Mouse (Mus musculus): Measurements from ENCODE around the gene Cacna1i. TPM values are rescaled to one million over a fixed set of nuclear protein-coding genes. Genes with fewer than 3 reads are reported as not detected.

Gene Cacna1i
- polyA plus RNA-seq, 1 experiment from 2014 or later: 0.32 TPM

DNA sequence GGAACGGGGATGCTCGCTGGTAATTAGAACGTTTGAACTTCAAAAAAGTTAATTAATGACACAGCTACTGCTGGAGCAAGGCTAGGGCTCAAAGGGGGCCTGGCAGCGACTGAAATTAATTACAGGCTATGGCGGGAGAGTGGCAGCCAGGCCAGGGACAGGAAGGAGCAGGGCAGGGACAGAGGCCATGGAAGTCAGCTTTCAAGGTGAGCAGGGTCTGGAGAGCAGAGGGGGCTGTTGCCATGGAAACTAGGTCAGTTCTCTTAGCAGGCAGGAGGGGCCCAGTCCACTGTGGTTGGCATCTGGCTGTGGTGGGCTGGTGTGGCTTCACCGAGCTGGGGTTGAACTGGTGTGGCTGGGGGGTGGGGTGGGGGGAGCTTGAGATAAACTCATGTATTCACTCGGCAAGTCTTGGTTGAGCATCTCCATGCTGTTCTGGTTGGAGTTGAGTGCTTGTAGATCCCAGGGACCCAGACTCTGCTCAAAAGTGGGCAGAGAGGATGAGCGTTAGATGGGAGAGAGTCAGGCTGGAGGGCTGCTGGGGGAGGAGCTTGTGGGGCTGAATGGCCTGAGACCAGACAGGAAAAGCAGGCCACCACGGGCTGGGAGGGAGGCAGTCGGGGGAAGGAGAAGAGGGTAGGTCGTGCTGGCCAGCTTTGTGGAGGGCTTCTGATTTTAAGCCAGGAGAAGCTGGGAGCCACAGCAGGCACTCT is 31.7 kb downstream of the Cacna1i start:
- no peaks in the 10 kb centered on the region for H3K36me3 ChIP-seq
- WGBS: 18% methylated on average over 11 of the region's 11 CpGs
- no peak overlapping the region for H3K9ac ChIP-seq (replicated peaks)
- no peak overlapping the region for H3K4me3 ChIP-seq (replicated peaks)
- no peaks in the 10 kb centered on the region for H3K27me3 ChIP-seq
- peaks cover 46% of the 10 kb centered on the region for H3K4me1 ChIP-seq (replicated peaks)
- peak; percentile 31; the same call in 1 of the 2 replicates for ATAC-seq
- H3K27ac ChIP-seq: no peak overlapping the region
- no peaks in the 10 kb centered on the region for H3K9me3 ChIP-seq
- no peak overlapping the region for H3K4me2 ChIP-seq (replicated peaks)

DNA sequence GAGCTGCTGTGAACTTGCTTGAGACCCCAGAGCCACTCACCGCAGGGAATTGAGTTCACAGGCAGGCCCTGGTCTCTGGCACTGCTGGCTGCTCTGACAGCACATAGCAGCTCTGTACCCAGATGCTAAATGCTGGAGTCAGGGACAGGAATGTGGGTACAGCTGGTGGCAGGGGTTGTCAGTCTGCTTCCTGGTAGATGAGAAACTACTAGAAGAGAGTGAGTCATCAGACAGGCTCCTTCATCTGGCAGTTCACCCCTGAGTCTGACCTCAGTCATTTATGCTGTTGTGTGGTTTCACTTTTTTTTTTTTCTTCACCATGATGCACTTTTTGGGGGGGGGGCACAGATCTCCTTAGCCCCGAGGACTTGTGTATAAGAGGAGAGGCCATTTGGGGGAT is 32.3 kb downstream of the Cacna1i start:
- H3K9ac ChIP-seq (replicated peaks): no peak overlapping the region

DNA sequence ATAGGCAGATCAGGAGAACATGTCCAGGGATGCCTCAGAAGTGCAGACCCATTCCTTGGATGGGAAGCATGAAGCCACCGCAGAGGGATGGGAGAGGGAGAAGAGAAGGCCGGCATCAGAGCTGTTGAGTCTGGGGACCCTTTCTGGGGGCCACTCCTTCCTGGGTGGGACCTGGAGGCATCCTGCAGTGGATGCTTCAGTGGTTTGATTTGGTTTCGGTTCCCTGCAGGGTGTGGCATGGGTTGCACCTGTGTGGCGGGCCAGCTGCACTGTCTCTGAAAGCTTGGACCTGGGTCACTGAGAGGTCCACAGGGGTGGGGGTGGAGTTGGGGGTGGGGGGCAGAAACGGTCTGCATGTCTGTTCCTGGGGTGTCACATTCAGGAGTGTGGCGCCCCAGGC is 32.9 kb downstream of the Cacna1i start:
- Histone ChIP-seq H3K27ac (no peak overlapping the region), H3K4me1 (replicated peaks) (peaks cover 44% of the 10 kb centered on the region), H3K4me3 (replicated peaks) (no peak overlapping the region), H3K9ac (replicated peaks) (no peak overlapping the region), H3K9me3 (no peaks in the 10 kb centered on the region), H3K27me3 (no peaks in the 10 kb centered on the region), H3K36me3 (no peaks in the 10 kb centered on the region), H3K4me2 (replicated peaks) (no peak overlapping the region)
- 89% methylated on average over 6 of the region's 6 CpGs for WGBS
- ATAC-seq: no peak

More for the DNA sequence above, 32.3 kb downstream of the Cacna1i start:
- H3K27me3 ChIP-seq: no peaks in the 10 kb centered on the region
- no peaks in the 10 kb centered on the region for H3K36me3 ChIP-seq
- H3K4me3 ChIP-seq (replicated peaks): no peak overlapping the region
- no peak overlapping the region for H3K4me2 ChIP-seq (replicated peaks)
- no peak overlapping the region for H3K27ac ChIP-seq
- WGBS: 73% methylated on average over 2 of the region's 2 CpGs
- H3K9me3 ChIP-seq: no peaks in the 10 kb centered on the region
- H3K4me1 ChIP-seq (replicated peaks): peaks cover 48% of the 10 kb centered on the region
- no peak for ATAC-seq

DNA sequence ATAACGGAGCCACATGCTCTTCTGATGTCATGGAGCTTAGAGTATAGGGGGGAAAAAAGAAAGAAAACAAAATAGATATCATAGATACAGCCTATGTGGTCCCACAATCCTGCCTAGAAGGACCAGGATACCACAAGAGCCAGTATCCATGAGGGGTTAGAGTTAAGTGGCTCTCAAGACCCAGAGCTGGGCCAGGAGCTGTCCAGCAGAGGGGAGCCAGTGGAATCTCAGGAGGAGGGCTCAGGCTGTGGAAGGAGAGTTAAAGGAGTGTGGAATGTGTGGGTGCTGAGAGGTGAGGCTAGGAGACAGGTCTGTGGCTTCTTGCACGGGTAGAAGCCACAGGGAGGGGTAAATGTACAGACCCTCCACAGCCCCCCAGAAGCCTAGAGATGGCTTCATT is 38.2 kb downstream of the Cacna1i start:
- H3K4me2 ChIP-seq (replicated peaks): no peak overlapping the region
- no peak overlapping the region for H3K27ac ChIP-seq
- H3K4me1 ChIP-seq (replicated peaks): peaks cover 13% of the 10 kb centered on the region
- no peak for ATAC-seq
- no peak overlapping the region for H3K4me3 ChIP-seq (replicated peaks)
- WGBS: 81% methylated on average over 2 of the region's 2 CpGs
- H3K36me3 ChIP-seq: no peaks in the 10 kb centered on the region
- H3K27me3 ChIP-seq: no peaks in the 10 kb centered on the region
- no peaks in the 10 kb centered on the region for H3K9me3 ChIP-seq
- H3K9ac ChIP-seq (replicated peaks): no peak overlapping the region

DNA sequence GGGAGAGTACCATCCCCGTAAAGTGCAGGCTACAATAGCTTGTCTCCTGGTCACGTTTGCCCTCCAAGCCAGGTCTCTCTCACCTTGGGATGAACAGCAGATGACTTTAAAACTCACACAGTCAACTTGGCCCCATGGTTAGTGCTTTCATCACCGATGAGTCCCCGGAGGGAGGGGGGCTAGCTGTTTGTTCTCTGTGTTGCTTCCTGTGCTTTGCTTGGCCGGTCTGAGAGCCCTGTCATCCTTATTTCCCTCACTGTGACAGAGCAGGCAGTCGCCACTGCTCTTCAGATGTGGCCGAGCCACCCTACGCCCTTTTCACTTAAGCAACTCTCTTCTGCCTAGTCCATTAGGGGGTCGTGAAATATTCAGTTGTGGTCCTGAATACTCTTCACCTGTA is 38.7 kb downstream of the Cacna1i start:
- 81% methylated on average over 9 of the region's 9 CpGs for WGBS
- Histone ChIP-seq H3K9ac (replicated peaks) (no peak overlapping the region), H3K27me3 (no peaks in the 10 kb centered on the region), H3K27ac (no peak overlapping the region), H3K9me3 (no peaks in the 10 kb centered on the region), H3K4me3 (replicated peaks) (no peak overlapping the region), H3K4me1 (replicated peaks) (peaks cover 13% of the 10 kb centered on the region), H3K4me2 (replicated peaks) (no peak overlapping the region), H3K36me3 (no peaks in the 10 kb centered on the region)
- ATAC-seq: no peak

DNA sequence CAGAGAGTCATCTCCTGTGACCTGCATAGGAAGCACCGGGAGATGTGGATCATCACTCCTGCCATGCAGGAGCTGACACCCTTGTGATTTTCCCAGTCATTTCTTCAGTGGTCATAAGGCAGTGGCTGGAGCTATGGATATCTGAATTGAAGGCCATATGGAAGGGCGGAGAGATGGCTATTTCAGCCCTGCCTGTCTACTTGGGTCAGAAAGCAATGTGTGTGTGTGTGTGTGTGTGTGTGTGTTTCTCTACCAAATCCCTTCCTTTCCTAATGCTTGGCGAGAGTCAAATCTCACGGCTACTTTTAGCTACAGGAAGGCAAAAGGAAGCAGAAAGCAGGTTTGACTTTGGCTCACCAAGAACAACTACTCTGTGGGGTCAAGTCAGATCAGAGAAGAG is 39.9 kb downstream of the Cacna1i start:
- Histone ChIP-seq H3K27me3 (no peaks in the 10 kb centered on the region), H3K4me1 (replicated peaks) (peaks cover 13% of the 10 kb centered on the region), H3K9me3 (no peaks in the 10 kb centered on the region), H3K36me3 (no peaks in the 10 kb centered on the region), H3K9ac (replicated peaks) (no peak overlapping the region), H3K27ac (no peak overlapping the region), H3K4me2 (replicated peaks) (no peak overlapping the region), H3K4me3 (replicated peaks) (no peak overlapping the region)
- 93% methylated on average over 4 of the region's 4 CpGs for WGBS
- ATAC-seq: no peak

DNA sequence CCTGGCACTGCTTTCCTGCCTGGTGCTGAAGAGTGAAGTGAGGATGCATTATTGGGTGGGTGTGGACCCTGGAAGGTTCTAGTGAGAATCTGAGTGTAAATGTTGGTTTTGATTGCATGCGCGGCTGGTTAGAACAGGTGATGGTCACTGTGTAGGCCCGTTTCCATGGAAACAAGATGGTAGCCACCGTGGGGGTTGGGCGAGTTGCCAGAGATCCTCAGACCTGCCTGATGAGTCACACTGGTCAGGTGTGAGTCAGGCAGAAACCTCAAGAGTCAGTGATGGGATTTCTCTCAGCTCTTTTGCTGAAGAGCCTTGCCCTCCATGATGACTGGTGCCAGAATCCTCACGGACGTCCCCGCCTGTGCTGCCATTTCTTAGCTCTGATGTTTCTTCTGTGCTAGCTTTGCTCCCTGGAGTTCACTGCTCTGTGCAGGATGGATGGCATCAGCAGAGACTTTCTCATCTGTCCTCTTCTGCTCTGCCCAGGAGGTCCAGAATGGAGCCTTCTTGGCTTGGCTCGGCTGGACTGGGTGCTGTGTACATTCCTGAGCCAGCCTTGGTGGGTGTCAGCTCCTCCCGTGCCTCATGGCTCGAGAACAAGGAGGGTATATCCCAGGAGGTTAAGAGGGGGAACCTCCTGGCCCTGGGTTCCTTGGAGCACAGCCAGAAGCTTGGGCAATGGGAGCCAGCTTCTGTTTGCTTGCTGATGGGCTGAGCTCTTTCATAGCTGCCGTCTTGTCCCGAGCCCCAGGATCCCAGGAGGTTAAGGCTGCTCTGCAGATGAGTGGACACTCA is 40.9 kb downstream of the Cacna1i start:
- Histone ChIP-seq H3K9me3 (no peaks in the 10 kb centered on the region), H3K4me3 (replicated peaks) (no peak overlapping the region), H3K4me2 (replicated peaks) (no peak overlapping the region), H3K27ac (no peak overlapping the region), H3K36me3 (no peaks in the 10 kb centered on the region), H3K9ac (replicated peaks) (no peak overlapping the region), H3K27me3 (no peaks in the 10 kb centered on the region), H3K4me1 (replicated peaks) (peaks cover 6% of the 10 kb centered on the region)
- WGBS: 87% methylated on average over 13 of the region's 13 CpGs
- ATAC-seq: no peak

DNA sequence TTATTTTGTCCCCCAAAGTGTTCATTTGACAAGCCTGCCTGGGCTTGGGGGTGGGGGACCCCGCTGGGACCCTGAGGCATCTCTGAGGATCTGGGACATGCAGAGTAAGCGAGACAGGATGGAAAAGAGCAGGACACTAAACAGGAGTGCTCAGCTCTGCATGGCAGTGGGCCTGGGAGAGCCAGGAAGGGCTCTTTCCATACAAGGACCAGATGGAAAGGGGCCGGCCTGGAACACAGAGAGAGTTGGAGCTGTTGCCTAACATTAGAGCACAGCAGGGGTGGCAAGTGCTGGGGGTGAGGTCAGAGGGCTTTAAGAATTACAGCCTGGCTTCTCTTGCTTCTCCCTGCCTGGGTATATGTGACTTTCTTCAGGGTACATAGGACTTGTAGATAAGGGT is 43.2 kb downstream of the Cacna1i start:
- H3K36me3 ChIP-seq: no peaks in the 10 kb centered on the region
- ATAC-seq: no peak
- 72% methylated on average over 3 of the region's 3 CpGs for WGBS
- no peak overlapping the region for H3K4me3 ChIP-seq (replicated peaks)
- H3K9ac ChIP-seq (replicated peaks): no peak overlapping the region
- no peak overlapping the region for H3K27ac ChIP-seq
- H3K9me3 ChIP-seq: no peaks in the 10 kb centered on the region
- no peaks in the 10 kb centered on the region for H3K4me1 ChIP-seq (replicated peaks)
- H3K4me2 ChIP-seq (replicated peaks): no peak overlapping the region
- H3K27me3 ChIP-seq: no peaks in the 10 kb centered on the region

DNA sequence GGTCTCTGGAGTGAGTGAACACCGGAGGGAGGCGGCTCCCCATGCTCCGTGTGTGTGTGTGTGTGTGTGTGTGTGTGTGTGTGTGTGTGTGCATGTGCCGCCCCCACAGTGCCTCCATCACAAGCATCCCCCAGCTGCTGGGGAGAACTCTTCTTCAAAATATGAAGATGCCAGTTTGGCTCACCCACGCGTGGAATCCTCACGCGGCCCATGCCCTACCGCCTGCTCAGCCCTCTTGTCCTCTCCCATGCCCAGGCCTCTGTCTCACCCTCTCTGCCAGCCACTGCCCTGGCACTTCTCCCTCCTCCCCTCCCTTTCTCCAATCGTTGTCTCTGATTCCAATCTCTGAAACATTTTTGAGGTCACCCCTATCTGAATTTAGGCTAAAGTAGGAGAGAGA is 47.7 kb downstream of the Cacna1i start:
- WGBS: 82% methylated on average over 10 of the region's 10 CpGs
- Histone ChIP-seq H3K4me1 (replicated peaks) (no peaks in the 10 kb centered on the region), H3K9me3 (no peaks in the 10 kb centered on the region), H3K4me2 (replicated peaks) (no peak overlapping the region), H3K27me3 (no peaks in the 10 kb centered on the region), H3K4me3 (replicated peaks) (no peak overlapping the region), H3K36me3 (no peaks in the 10 kb centered on the region), H3K27ac (no peak overlapping the region), H3K9ac (replicated peaks) (no peak overlapping the region)
- ATAC-seq: no peak

DNA sequence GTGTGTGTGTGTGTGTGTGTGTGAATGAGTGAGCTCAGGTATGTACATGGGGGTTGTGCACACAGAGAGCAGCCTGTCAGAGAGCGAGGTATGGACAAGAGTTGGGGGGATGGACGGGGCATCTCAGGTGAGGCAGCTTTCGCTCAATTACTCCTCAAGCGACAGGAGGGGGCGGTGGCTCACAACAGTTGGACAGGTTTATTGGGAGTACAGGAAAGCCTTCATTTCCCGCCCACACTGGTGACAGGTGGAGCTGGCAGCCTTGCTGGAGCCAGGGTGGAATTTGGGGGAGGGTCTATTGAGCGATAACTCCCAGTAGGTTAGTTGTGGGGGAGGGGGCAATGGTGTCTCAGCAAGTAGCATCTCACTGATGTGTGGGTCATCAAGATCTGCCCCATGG is 48.2 kb downstream of the Cacna1i start:
- no peak overlapping the region for H3K4me3 ChIP-seq (replicated peaks)
- H3K4me1 ChIP-seq (replicated peaks): no peaks in the 10 kb centered on the region
- H3K9me3 ChIP-seq: no peaks in the 10 kb centered on the region
- H3K36me3 ChIP-seq: no peaks in the 10 kb centered on the region
- WGBS: 79% methylated on average over 7 of the region's 7 CpGs
- no peak overlapping the region for H3K4me2 ChIP-seq (replicated peaks)
- H3K27me3 ChIP-seq: no peaks in the 10 kb centered on the region
- no peak overlapping the region for H3K27ac ChIP-seq
- H3K9ac ChIP-seq (replicated peaks): no peak overlapping the region
- ATAC-seq: no peak

DNA sequence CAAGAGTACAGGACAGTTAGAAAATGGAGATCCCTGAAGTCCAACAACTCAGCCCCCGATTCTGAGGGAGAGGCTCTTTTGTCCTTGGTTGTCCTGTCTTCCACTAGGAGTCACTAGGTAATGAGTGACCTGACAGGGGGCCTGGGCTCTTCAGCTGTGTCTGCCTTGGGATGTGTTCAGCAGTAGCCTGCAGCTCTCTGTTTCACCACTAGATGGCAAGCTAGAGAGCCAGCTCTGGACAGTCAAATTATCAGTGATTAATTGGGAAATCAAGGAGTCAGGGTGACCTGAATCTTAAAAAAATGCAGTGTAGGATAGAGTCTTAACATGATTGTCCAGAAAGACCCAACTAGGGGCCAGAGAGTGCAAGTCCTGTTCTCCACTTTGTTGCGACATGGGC is 53.3 kb downstream of the Cacna1i start:
- no peak overlapping the region for H3K9ac ChIP-seq (replicated peaks)
- no peaks in the 10 kb centered on the region for H3K36me3 ChIP-seq
- H3K27me3 ChIP-seq: no peaks in the 10 kb centered on the region
- peaks cover 4% of the 10 kb centered on the region; the same call in 1 of the 2 replicates for H3K4me1 ChIP-seq (replicated peaks)
- H3K9me3 ChIP-seq: no peaks in the 10 kb centered on the region
- H3K27ac ChIP-seq: no peak overlapping the region
- 82% methylated on average over 2 of the region's 2 CpGs for WGBS
- no peak overlapping the region for H3K4me3 ChIP-seq (replicated peaks)
- no peak for ATAC-seq
- H3K4me2 ChIP-seq (replicated peaks): no peak overlapping the region

DNA sequence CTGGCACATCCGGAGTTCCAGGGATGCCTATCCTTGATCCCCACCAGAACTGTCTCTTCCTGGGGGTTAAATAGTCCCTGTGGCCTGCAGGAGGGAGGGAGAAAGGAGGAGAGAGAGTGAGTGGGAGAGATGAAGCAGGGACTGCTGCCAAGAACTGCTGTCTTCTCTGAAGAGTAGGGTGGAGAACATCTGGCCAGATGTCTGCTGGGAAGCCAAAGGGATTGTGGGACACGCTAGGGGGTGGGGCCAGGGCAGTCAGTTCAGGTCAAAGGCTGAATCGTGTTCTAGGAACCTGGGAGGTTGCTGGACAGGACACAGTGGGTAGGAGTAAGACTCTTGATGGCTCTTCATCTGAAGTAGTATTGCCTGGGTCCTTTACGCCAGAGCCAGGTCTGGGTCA is 55.4 kb downstream of the Cacna1i start:
- WGBS: 87% methylated on average over 4 of the region's 4 CpGs
- Histone ChIP-seq H3K4me1 (replicated peaks) (peaks cover 8% of the 10 kb centered on the region), H3K9me3 (no peaks in the 10 kb centered on the region), H3K36me3 (no peaks in the 10 kb centered on the region), H3K27me3 (no peaks in the 10 kb centered on the region), H3K27ac (no peak overlapping the region), H3K4me3 (replicated peaks) (no peak overlapping the region), H3K9ac (replicated peaks) (no peak overlapping the region), H3K4me2 (replicated peaks) (no peak overlapping the region)
- no peak for ATAC-seq

Measured in midbrain, embryonic 13.5 days (tissue).